In genomic region chr4:155837404-155838010, GRCm38 (mm10) we compare ENCODE assay signal across 10 mouse cellular contexts. TPM values are rescaled to one million over a fixed set of nuclear protein-coding genes. Genes with fewer than 3 reads are reported as not detected.
DNase-seq lines count a peak whose midpoint lies in the region; ATAC-seq and TF ChIP-seq lines count a peak whose summit lies in the region.
"Had no signal": no experiment of that assay in that cellular context is flagged by ENCODE, and none has a peak within 500 bp of the region (broad histone marks: within the 10 kb centered on the region; RNA-seq: fewer than 3 reads in every experiment).

No protein-coding gene starts in this region.

- no peak for ATAC-seq in liver, postnatal 0 days
- no peak for ATAC-seq in inflammation-experienced regulatory T-cells, adult 6 months

- TF ChIP-seq EP300 in liver, postnatal 0 days (IDR thresholded peaks at IDR 0.05; ENCODE audit: low read depth) = no peak

- peak overlapping the region; percentile 28; the same call in 1 of the 2 replicates for H3K27ac ChIP-seq in spleen, adult 2 months (ENCODE audit: insufficient read depth, low read length)
- no peak overlapping the region for H3K27ac ChIP-seq in liver, postnatal 0 days (ENCODE audit: low read depth)

- no peaks in the 10 kb centered on the region for H3K27me3 ChIP-seq in spleen, adult 2 months (ENCODE audit: control insufficient read depth, insufficient read depth, low read length)
- peaks cover 4% of the 10 kb centered on the region; the same call in 1 of the 2 replicates for H3K27me3 ChIP-seq in liver, postnatal 0 days (ENCODE audit: insufficient read depth, low read length)

- no peak overlapping the region for H3K4me3 ChIP-seq in spleen, adult 2 months (ENCODE audit: extremely low read depth, insufficient read depth, insufficient read length)
- no peak overlapping the region for H3K4me3 ChIP-seq in liver, postnatal 0 days (ENCODE audit: low read depth, low read length)

- WGBS in spleen, adult 2 months = 31% methylated on average over 11 of the region's 11 CpGs
- WGBS in liver, postnatal 0 days (ENCODE audit: insufficient replicate concordance) = 43% methylated on average over 11 of the region's 11 CpGs

- H3K9me3 ChIP-seq in liver, postnatal 0 days (ENCODE audit: low read length) = no peaks in the 10 kb centered on the region

- no peak for TF ChIP-seq CTCF in spleen, adult 2 months (IDR thresholded peaks at IDR 0.05; ENCODE audit: extremely low read depth, insufficient read depth, insufficient read length, insufficient replicate concordance)
- TF ChIP-seq CTCF in liver, postnatal 0 days (IDR thresholded peaks at IDR 0.05; ENCODE audit: low read depth) = no peak

- H3K4me2 ChIP-seq in liver, postnatal 0 days (ENCODE audit: low read depth, low read length) = no peak overlapping the region

- H3K4me1 ChIP-seq in spleen, adult 2 months (ENCODE audit: control insufficient read depth, insufficient read depth, insufficient read length) = peaks cover 14% of the 10 kb centered on the region; the same call in 1 of the 2 replicates
- peaks cover 28% of the 10 kb centered on the region for H3K4me1 ChIP-seq in liver, postnatal 0 days (ENCODE audit: insufficient read depth)

- no peak for TF ChIP-seq POLR2A in spleen, adult 2 months (IDR thresholded peaks at IDR 0.05; ENCODE audit: low read depth, low read length)

- DNase-seq in spleen, adult 2 months (ENCODE audit: low read depth in 1 of 2, low spot score in 2 of 2) = no peak
- DNase-seq in spleen, postnatal 10 days (ENCODE audit: low spot score in 2 of 2) = no peak
- peak; percentile 73 for DNase-seq in heart, postnatal 10 days
- peak; percentile 34 for DNase-seq in liver, postnatal 0 days
- DNase-seq in frontal cortex, postnatal 36 days (ENCODE audit: low spot score in 2 of 2) = no peak
- DNase-seq in cerebellum, postnatal 36 days = no peak
- no peak for DNase-seq in left cerebral cortex, postnatal 14 days (ENCODE audit: low spot score in 2 of 2)
- DNase-seq: layer of hippocampus, postnatal 36 days had no signal

- H3K9ac ChIP-seq in liver, postnatal 0 days (replicated peaks) = no peak overlapping the region

- H3K36me3 ChIP-seq in spleen, adult 2 months (ENCODE audit: control insufficient read depth, insufficient read depth, low read length) = no peaks in the 10 kb centered on the region
- peaks cover 7% of the 10 kb centered on the region; the same call in 1 of the 2 replicates for H3K36me3 ChIP-seq in liver, postnatal 0 days (replicated peaks; ENCODE audit: insufficient read depth, low read length)

- intact Hi-C loops in heart, postnatal 10 days (cut with DNase I) = no loop called here
- intact Hi-C loops in left cerebral cortex, postnatal 14 days (cut with DNase I) = no loop called here

RNA-seq across cellular contexts. Expression of gene Mxra8, which starts 2.0 kb away (rescaled TPM):
- 73.6 and 118 TPM in 2 replicates for polyA plus RNA-seq in spleen, adult 2 months (2012; rRNA removed)
- 10 to 100 TPM; 66.0 to 66.1 TPM for total RNA-seq in heart, postnatal 10 days (2021)
- 13.7 and 14.4 TPM in 2 replicates for polyA plus RNA-seq in liver, postnatal 0 days (2015; fragmentation: Nextera tagmentation; extraction: Ambion mirVana)
- polyA plus RNA-seq in inflammation-experienced regulatory T-cells, adult 6 months (2017; shearing (Covaris generic)) = 10 to 100 TPM in 2 of 3 experiments, under 1 TPM in 1; 0.69 to 18.3 (median 16.4) TPM
- 10 to 100 TPM in 1 of 2 experiments, 1 to 10 TPM in 1; 9.0 to 14.0 TPM for total RNA-seq in left cerebral cortex, postnatal 14 days (2021)
- polyA plus RNA-seq: G1E had no signal

RNA-seq across cellular contexts. Expression of gene Aurkaip1, which starts 6.4 kb away (rescaled TPM):
- 88.7 and 144 TPM in 2 replicates for polyA plus RNA-seq in spleen, adult 2 months (2012; rRNA removed)
- total RNA-seq in heart, postnatal 10 days (2021) = 10 to 100 TPM; 84.8 to 91.3 TPM
- 89.9 and 92.7 TPM in 2 replicates for polyA plus RNA-seq in liver, postnatal 0 days (2015; fragmentation: Nextera tagmentation; extraction: Ambion mirVana)
- 100 to 1,000 TPM; 206 to 219 (median 211) TPM for polyA plus RNA-seq in inflammation-experienced regulatory T-cells, adult 6 months (2017; shearing (Covaris generic))
- 10 to 100 TPM; 83.3 to 84.1 TPM for total RNA-seq in left cerebral cortex, postnatal 14 days (2021)

RNA-seq across cellular contexts. Expression of gene Dvl1, which starts 9.7 kb away (rescaled TPM):
- 98.5 and 132 TPM in 2 replicates for polyA plus RNA-seq in spleen, adult 2 months (2012; rRNA removed)
- total RNA-seq in heart, postnatal 10 days (2021) = 10 to 100 TPM; 35.3 to 36.0 TPM
- 5.1 and 5.7 TPM in 2 replicates for polyA plus RNA-seq in liver, postnatal 0 days (2015; fragmentation: Nextera tagmentation; extraction: Ambion mirVana)
- polyA plus RNA-seq in inflammation-experienced regulatory T-cells, adult 6 months (2017; shearing (Covaris generic)) = 1 to 10 TPM; 2.0 to 3.8 (median 3.5) TPM
- 10 to 100 TPM; 81.5 to 81.6 TPM for total RNA-seq in left cerebral cortex, postnatal 14 days (2021)

RNA-seq across cellular contexts. Expression of gene Ccnl2, which starts 25.2 kb away (rescaled TPM):
- 56.2 and 57.9 TPM in 2 replicates for polyA plus RNA-seq in spleen, adult 2 months (2012; rRNA removed)
- 10 to 100 TPM; 49.9 to 50.6 TPM for total RNA-seq in heart, postnatal 10 days (2021)
- polyA plus RNA-seq in liver, postnatal 0 days (2015; fragmentation: Nextera tagmentation; extraction: Ambion mirVana) = 47.7 and 52.5 TPM in 2 replicates
- polyA plus RNA-seq in inflammation-experienced regulatory T-cells, adult 6 months (2017; shearing (Covaris generic)) = 100 to 1,000 TPM in 2 of 3 experiments, 10 to 100 TPM in 1; 83.8 to 128 (median 117) TPM
- total RNA-seq in left cerebral cortex, postnatal 14 days (2021) = 10 to 100 TPM; 69.5 to 73.5 TPM

RNA-seq across cellular contexts. Expression of gene Tas1r3, which starts 25.7 kb away (rescaled TPM):
- polyA plus RNA-seq in spleen, adult 2 months (2012; rRNA removed) = 0.95 and 1.2 TPM in 2 replicates
- total RNA-seq in heart, postnatal 10 days (2021) = under 1 TPM; 0.20 to 0.34 TPM
- 0.08 and 0.09 TPM in 2 replicates for polyA plus RNA-seq in liver, postnatal 0 days (2015; fragmentation: Nextera tagmentation; extraction: Ambion mirVana)
- under 1 TPM; 0.16 to 0.40 (median 0.30) TPM for polyA plus RNA-seq in inflammation-experienced regulatory T-cells, adult 6 months (2017; shearing (Covaris generic))
- total RNA-seq in left cerebral cortex, postnatal 14 days (2021) = under 1 TPM; 0.20 to 0.27 TPM

Comparison
In these comparisons a context has a peak if more than half of its experiments do, and no peak if none do; other contexts are left out.
1. DNase-seq: peak in heart, postnatal 10 days (2 of 2) and liver, postnatal 0 days (single experiment); none in spleen, adult 2 months (0 of 2), spleen, postnatal 10 days (0 of 2), frontal cortex, postnatal 36 days (0 of 2), cerebellum, postnatal 36 days (0 of 2) and left cerebral cortex, postnatal 14 days (0 of 2).
2. RNA of gene Dvl1, which starts 9.7 kb away (polyA plus RNA-seq): 98.5 to 132 TPM in spleen, adult 2 months; 5.1 to 5.7 TPM in liver, postnatal 0 days and 2.0 to 3.8 TPM in inflammation-experienced regulatory T-cells, adult 6 months; every median in the first group is over 10 times any median in the second.